Mouse (Mus musculus) heart, postnatal 0 days (tissue): ENCODE results near the gene Ppm1g.

ENCODE experiments used
- CTCF ChIP-seq: IDR thresholded peaks from 2 replicates; pipeline ENCODE4 v1.5.1; 2016; ENCODE audit warnings: antibody characterized with exemption, control low read depth, low read depth
- EP300 ChIP-seq: IDR thresholded peaks from 2 replicates; pipeline ENCODE4 v1.6.1; 2016; ENCODE audit warnings: antibody characterized with exemption, low read depth

DNA sequence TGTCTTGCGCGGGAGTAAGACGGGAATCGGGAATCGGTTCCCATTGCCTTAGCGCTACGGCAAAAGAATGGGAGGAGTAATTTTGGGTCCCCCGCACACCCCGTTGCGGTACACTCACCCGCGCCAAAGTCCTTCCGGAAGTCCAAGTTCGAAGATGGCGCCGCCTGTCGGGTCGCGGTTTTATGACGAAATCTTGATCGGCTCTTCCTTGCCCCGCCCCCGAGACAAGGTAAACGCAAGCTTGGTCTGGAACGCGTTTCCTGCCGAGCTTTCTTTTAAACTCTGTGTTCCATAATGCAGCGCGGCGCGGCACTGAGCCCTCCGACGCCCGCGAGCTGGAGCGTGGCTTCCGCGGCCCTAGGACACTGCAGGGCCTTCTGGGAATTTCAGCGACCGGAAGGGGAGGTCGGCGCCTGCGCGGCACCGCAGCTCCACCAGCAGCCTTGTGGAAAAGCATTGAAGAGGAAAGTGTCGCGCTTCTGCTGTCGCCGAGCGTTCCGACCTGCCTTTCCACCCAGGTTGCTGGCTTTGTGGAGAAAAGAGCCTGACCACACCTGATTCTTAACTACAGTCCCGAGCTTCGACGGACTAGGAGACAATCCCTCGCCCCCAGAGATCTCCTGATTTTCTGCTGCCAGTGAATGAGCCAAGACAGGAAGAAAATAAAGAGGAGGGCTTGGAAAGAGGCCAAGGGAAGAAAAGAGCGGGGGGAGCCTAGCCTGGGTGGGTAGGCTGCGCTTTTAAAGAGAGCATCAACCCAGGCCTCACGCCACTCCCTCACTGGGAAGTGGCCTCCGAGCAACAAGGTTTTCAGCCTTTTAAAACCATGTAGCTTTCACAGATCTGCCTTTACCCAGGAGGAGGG lies 40.5 kb downstream of the Ppm1g start, which contains the start of the genes Gm29609 and Gtf3c2:
- TF ChIP-seq CTCF (no peak; the same call in 1 of the 2 replicates), EP300 (no peak)
